Mouse (Mus musculus): ENCODE data around the gene Als2.

DNA sequence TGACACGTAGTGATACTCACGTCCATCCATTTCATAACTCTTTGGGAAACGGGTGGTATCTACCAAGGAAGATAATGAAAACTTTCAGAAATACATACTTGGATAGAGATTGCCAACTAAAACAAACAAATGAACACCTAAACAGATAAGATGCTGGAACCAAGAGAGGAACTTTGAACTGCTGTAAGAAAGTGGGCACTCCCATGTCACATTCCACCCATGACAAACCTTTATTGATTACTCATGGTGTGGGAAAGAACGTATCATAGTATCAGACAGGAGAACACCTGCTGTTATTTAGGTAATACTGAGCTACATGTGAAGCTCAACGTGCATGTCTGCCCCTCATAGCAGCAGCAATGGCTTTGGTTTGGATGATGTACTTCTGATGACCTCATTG lies 111.5 kb downstream of the Als2 start:
- no peak for TF ChIP-seq POLR2A (IDR thresholded peaks at IDR 0.05; ENCODE audit: insufficient read depth, low read depth, low read length)
- TF ChIP-seq CTCF (IDR thresholded peaks at IDR 0.05; ENCODE audit: insufficient read depth, low read depth, low read length), result no peak

Data from olfactory bulb, adult 2 months (tissue).